Mouse (Mus musculus): ENCODE measurements around the gene Aftph.

Gene Aftph

DNA sequence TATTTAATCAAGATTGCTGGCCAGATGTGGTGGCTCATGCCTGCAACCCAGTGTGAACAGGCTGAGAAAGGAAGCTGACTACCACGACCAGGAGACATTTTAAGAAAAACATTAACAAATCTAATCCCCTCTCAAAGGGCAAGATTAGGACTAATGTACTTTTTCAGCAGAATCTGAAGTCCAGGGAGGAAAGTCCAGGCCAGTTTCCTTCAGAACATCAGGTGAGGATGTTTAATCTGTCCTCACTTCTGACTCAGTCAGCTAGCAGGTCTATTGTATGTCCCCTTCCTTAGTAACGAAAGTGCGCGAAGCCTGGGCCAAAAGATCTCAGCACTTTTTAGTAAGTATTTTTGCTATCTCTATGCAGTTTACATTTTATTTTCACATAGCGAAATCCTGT, 17.8 kb downstream of the Aftph start:
- no peak for DNase-seq

DNA sequence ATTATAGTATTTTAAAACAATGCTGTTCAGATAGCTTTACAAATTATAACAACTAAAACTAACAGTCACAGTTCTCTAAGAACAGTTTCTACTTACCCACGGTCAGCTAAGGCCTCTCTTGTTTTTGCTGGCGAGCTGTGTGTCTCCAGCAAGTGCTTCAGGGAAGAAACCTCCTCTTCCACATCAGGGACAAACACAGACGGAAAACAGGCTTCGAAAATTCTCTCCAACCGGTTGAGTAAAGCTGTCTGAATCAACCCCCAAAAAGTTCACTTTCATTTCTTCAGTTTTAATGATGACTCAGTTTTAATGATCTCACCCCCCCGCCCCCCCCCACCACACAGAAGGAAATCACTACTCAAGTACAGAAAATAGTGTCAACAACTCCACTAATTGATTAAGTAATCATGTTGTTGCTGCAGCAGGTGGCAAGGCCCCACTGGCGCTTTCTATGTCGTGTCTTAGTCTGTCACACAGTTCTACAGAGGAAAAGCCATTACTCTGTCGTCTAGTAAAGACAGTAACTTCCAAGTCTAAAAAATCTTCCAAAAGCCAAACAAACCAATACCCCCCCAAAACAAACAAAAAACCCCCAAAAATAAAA, 29.2 kb downstream of the Aftph start:
- DNase-seq, result no peak

DNA sequence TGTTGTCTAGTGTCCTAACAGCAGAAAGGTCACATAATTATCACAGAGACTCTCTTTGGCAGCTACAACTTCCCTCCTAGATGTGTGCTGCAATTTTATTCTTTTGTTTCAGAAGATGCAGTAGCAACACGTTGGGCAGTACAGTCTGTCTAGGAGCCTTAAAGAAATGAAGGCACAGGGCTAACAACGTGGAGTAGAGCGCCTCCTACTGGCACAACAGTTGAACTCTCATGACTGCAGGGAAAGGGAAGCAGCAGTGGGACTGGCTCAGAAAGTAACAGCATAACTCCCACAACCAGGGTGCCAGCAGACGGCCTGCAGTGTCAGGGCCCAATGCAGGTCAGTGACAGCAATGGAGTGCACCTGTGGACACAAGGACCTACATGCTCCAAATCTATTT, 50.4 kb downstream of the Aftph start:
- DNase-seq, result peak; percentile 89

DNA sequence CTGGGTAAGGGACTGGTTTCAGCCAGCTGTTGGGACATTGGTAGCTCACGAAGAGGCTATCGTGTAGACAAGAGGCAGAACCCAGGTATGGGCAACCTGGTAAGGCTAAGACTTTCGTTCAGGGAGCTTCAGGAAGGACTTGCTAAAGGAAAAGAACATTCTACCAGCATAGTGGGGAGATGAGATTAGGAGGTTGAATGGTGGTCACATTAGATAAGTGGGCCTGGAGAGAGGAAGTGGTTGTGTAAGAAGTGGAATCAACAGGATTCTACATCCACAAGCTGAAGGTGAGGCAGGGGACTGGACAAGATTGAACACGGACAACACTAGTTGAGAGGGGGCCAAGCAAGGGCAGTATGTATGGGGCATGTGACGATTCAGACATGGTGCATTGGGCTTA, 59.7 kb downstream of the Aftph start:
- no peak for DNase-seq

DNA sequence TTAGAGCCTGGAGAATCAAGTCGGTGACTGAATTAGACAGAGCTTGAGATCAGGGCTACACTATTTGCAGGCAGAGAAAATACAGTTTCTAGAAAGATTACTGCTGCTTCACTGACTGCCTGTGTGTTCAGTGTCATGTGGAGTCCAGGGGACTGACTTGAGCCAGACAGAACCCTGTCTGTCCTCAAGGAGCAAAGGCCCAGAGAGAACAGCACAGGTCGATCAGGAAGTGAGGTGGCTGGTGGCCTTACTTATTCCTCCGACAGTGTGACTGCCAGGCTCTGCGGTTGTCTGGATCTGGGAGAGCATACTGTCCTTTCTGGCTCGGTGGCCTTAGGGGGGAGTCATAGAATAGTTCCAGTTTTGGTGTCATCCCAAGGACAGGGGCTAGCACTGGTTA, 60.6 kb downstream of the Aftph start:
- no peak for DNase-seq

DNA sequence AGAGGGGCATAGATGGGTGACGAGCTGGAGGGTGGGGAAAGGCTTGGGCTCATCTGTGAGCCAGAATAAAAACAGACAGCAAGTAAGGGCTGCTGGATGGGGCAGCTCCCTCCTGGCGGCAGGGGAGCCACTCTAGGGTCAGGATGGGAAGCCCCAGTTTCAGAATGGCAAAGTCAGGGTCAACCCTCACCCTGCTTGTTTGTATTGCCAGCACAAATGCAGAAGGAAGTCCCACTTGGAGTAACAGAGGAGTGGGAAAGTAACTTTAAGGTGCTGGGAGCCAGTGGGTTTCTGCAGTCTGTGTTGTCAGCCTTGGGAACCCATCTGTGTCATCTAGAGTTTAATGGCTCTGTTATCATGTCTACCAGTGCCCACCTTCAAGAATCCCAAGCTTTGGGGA, 62.0 kb downstream of the Aftph start:
- DNase-seq, result no peak

DNA sequence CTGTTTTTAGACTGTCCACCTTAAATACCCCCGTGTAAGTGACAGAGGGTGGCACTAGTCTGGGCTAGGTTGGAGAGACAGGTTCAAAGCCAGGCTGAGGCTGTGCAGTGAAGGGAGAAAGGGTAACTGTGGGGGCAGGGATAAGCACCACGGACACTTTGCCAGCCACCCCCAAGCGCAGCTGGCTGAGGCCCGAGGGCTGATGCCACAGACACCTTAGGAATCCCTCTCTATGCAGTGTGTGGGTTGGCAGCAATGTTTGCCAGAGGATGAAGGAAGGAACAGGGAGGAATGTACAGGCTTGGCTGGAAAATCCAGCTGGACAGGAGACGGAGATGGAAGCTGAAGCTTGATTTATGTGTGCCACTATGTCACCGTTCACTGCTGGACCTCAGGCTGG, 68.9 kb downstream of the Aftph start:
- DNase-seq, result no peak

DNA sequence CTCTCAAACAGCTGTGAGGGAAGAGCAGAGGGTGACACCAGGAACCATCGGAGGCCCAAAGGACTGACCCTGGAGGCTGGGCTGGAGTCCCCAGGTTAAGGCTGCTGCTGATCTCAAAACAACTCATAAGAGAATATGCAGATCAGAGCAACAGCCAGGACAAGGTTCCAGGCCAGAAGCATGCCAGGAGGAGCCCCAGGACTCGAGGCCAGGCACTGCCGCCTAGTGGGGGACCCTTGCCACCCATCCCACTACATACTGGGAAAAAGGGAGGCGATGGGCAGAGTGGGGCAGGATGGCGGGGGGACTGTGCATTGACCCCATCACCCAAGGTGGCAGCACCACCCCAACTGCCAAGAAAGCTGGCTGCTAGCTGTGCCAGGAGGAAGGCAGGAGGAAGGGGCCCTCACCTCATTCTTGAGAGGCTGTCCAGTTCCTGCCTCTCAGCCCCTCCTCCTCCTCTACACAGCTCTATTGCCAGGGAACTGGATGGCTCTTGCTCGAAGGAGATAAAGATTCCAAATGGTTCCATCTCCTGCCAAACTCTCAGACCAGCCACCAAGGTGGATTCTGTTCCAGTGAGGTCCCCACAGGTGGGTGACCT, 69.5 kb downstream of the Aftph start:
- peak; percentile 27 for DNase-seq

DNA sequence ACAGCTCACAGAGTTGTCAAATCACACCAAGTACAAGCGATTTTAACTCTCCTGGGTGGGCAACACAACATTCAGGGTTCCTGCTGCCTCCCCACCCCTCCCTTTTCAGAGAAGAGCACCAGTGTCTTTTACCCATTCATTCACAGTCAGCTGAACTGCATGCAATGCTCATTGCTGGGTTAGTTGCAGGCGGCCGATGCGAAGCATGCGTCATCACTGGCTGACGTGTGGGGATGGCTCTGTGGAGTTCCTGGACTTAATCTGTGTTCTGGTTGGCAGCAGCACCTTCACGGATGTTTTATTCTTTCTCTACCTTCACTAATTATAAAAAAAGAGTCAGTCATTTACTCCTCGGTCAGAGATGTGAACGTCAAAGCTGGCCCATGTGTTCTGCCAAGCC, 76.5 kb downstream of the Aftph start:
- no peak for DNase-seq

DNA sequence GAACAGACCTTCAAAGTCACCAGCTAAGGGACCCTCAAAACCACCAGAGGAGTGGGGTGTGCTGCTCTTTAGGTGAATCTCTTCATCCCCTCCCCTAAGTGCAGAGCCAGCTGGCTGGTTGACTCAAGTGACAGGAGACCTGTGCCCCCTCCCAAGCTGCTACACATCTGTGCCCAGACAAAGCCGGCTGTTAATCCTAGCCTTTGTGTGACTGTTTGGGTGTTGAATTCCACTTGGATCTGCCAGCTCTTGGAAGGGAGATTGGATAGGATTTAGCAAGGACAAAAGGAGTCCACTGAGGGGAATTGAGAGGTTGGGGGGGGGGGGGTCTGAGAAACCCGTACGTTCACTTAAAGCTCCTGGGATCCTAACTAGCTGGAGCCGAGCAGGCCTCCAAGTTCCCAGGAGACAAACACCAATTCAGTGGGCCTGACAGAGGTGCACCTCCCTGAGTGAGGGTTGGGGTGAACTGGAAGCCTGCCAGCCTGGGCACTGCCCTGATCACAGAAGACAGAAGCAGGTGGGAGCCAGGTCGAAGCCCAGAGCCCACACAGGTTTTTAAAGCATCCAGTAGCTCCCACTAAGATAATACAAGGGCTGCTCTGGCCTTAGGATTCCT, 77.7 kb downstream of the Aftph start:
- DNase-seq, result peak; percentile 54

DNA sequence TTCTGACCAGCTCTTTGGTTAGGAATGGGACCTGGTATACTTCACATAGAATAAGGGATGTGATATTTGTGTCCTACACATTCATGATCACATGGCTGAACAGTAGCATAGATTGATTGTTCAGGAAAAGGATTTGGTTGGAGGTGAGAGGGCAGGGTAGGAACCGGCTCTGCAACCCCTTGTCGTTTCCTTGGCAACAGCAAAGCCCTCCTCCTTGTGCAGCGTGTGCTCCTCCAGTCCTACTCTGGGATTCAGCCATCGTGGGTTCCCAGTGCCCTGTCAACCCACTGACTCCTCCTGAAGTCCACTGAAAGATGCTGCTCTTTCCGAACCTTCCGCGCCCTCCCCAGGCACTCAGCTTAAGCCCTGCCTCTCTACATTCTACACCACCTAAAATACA, 78.6 kb downstream of the Aftph start:
- no peak for DNase-seq

DNA sequence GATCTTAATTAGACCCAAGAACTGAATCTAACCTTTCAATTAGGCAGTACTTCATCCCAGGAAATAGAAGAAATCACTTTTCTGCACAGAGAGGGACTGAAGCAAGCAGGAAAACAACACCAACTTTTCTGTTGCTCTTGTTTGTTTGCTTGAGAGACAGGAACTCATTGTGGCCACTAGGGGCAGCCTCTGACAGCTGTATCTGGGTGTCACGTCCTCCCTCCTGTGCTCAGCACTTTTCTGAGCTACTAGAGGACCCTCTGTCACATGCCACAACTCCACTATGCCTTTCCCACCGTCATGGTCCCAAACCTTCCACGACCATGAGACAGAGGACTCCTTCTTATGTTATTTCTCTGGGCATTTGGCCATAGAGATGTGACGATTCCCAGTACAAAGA, 79.7 kb downstream of the Aftph start:
- DNase-seq, result peak; percentile 66

DNA sequence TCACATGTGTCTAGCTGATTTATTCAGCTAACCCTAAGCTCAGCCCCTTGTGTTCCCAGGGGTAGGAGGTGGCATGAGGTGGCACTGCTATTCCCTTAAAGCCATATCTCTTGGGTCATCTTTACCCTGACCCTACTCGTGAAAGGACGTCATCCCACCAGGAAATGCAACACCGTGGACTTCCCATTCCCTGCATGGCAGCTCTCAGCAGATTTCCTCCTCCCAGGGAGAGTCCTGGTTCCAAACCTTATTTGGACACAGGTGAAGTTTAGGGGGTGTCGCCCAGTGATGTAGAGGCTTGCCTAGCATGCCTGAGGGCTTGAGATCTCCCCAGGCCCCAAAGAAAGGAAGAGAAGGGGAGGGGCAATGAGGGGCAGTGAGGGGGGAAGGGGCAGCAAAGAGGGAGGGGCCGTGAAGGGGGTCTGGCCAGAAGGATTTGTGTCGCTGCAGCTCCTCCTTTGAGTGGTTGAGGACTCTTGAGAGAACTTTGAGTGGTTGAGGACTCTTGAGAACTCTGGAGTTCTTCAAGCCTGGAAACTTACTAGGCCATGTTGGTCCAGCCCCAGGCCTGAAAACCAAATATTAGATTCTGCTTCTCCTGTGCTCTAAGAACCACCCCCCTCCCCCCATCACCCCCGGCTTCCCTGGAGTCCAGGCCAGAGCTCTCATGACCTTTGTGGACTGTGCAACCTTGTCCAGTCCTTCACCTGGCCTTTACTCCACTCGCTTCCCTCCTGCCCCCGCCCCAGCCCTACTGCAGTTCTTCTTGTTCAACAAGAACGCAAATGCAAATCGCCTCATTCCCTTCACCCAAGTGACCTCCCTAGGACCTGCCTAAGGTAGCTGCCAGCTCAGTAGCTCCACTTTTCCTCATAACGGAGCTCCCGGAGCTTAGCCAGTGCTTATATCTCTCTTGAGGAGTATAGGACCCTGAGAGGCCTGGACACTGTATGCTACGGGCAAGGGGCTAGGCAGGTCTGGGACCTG, 81.0 kb downstream of the Aftph start:
- no peak for DNase-seq

DNA sequence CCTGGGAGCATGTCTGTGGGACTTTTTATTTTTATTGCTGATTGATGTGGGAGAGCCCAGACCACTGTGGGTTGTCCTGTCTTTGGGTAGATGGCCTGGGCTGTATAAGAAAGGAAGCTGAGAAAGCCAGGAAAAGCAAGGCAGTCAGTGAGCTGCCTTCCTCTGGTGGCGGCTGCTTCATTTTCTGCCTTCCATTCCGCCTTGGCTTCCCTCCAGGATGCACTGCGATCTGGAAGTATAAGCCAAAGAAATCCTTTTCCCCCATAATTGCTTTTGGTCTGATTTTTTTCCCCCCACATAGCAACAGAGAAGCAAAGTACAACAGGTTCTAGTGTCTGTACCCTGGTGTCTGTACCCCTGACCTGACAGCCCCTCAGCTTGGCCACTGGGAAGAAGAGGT, 82.3 kb downstream of the Aftph start:
- DNase-seq, result no peak

DNA sequence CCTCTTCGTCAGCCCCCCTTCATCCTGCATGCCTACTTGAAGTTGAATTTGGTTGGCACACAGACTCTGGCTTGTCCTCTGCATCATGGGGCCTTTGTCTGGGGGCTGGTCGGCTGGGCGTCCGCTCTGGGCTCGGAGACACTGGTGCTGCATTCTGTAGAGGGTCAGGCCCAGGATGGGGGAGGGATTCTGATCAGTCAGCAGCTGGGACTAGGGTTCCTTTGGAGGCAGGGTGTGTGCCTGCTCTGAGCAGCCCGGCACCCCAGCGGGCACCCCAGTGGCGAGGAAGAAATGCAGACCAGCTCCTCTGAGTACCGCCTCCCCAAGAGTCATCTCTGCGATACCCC, 84.7 kb downstream of the Aftph start:
- peak; percentile 54 for DNase-seq

DNA sequence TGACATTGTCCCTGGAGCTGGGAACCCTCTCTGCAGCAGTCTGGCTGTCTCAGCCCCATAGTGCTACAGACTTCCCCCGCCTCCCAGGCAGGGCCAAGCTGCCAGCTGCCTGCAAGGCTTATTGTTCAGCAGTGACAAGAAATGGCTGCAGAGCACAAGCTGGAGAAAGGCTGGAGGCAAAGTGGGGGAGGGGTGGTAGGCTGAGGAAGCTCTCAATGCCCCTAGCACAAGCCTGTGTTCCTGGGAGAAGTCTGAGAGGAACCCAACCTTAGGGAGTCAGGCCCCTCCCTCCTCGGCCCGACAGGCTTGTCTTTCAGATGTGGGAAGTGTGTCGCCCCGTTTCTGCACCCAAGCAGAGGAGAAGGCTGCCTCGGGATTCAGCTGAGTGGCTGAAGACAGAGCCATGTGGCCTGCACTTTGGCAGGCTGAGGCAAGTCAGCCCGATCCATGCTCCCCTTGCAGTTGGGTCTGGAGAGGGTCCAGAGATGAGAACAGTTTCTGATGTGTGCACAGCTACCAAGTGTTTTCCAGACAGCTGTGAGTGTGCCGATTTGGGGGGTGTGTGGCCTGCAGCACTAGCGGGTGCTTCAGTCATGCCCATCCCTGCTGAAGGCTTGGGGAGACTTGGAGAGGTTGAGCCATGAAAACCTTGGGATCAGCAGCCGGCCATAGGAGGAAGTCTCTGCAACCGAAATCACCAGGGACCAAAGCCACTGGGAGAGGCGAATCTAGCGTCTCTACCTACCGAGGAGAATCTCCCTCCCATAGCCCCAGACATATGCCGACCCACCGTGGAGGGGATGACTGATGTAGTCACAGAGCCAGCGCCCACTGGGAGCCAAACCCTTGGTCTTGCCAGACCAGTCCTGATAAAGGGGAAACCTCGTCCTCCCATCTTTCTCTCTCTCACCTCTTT, 85.3 kb downstream of the Aftph start:
- peak; percentile 88 for DNase-seq

DNA sequence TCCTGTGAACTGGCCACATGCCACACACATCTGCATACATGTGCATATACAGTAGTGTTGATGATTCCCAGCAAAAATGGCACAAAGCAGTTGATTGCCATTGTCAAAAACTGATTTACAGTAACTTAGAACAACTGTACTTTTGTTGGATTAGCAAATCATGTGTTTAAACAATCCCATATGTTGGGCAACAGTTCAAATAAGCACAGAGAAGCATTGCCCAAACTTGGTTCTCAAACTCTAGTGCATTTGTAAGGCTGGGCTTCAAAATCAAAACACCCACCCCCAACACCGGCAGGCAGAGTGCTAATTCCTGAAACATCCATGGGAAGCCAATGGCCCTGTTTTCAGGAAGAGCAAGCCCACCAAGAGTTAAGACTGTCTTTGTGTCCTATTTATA, 90.2 kb downstream of the Aftph start:
- no peak for DNase-seq

DNA sequence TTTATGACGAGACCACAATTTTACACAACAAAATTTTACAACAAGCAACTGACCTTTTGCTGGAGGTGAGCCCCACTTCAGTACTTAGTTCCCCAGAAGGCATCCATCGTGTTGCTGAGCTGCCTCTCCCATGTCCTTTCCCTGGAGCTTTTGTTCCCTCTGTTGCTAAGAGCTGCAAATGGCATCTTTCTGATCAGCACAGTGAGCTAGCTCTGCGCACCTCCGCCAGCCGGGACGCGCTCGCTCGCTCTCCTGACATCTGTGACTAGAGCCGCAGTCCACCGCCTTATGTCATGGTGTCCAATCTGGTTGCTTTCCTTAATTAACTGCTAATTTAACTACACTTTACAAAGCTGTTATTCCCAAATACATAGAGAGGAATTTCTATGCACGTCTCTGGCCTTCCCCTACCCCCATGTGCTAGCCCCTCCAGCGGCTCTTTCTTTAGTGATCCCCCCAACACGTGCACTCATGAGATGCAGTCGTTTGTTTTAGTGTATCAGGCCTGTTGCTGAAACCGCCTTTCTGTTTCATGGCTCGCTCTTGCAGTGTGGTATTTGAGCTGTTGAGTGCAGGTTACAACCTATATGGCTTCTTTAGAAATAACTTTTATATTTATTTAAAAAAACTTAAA, 91.3 kb downstream of the Aftph start:
- peak; percentile 75 for DNase-seq

DNA sequence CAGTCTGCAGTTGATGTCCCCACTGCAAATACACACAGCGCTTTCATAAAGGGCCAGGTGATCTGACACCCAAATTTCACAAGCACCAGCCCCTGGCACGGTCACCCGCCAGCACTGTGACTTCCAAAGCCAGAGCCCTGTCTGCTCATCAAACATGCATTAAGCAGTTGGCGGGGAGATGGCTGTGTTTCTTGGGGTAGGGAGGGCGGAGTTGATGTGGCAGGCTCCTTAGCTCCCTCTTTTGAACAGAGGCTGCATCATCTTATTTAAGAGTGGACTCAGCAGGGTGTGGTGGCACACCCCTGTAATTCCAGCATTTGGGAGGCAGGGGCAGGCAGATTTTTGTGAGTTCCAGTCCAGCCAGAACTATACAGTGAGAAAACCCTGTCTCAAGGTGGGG, 91.9 kb downstream of the Aftph start:
- peak; percentile 62 for DNase-seq

DNA sequence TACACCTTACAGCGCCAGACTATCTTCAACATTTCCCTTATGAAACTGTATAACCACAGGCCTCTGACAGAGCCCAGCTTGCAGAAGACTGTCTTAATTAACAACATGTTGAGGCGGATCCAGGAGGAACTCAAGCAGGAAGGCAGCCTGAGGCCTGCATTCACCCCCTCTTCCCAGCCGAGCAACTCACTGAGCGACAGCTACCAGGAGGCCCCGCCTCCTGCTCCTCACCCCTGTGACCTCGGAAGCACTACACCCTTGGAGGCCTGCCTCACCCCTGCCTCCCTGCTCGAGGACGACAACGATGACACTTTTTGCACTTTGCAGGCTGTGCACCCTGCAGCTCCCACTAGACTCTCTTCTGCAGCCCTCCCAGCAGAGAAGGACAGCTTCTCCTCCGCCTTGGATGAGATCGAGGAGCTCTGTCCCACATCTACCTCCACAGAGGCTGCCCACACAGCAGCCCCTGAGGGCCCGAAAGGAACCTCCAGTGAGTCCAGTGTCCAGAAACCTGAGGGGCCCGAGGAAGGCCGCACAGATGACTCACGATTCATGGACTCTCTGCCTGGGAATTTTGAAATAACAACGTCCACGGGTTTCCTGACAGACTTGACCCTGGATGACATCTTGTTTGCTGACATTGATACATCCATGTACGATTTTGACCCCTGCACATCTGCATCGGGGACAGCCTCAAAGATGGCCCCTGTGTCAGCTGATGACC, 93.3 kb downstream of the Aftph start:
- DNase-seq, result peak; percentile 80

DNA sequence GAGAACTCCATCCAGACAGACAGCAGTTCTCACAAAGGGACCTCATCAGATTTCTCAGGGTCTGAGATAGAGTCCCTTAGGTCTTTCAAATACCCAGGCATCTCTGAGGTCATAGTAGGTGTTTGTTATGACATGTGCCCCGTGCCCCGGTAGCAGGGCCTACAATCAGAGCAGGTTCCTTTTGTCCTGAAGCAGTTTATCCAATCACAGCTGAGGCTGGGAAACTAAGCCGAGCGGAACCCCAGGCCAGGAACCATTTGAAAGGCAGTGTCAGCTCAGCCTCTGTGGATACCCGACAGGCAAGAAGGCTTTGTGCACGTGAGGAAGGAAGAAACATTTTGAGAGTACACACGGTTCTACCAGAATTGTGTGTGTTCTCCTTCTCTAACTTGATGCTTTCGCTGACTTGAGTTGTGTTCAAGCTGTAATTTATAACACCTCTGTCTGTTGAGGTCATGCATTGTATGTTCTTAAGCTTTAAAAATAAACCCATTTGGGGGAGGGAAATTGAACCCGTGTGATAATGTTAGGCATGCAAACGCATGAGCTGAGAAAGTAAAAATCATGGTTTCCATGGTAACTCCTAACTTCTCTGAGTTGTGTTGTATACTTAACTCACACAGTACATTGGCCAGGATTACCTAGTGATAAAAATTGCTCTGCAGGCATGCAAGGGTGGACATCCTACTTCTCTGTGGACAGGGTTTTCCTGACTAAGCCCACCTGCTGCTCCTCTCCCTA, 94.2 kb downstream of the Aftph start:
- no peak for DNase-seq

Data from embryo, embryonic 11 days (tissue).